ENCODE assay signal across 19 mouse cellular contexts in the genomic region with DNA sequence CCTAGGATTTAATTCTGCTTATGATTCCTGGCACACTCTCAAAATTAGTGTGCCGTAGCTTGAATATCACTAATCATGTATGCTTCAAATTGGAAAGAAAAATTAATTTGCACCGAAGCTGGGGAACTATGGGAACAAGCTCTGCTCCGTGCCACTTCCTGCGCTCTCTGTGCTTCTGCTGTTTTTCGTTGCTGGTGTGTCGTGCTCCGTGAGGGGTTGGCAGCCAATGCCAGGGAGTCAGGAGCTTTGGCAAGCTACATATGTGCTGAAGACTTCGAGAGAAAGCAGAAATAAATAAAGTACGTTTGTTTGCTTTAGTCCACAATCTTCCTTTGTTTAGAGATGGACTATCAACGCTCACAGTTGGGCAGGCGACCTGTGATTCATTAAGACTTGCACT.
DNase-seq lines count a peak whose midpoint lies in the region; ATAC-seq and TF ChIP-seq lines count a peak whose summit lies in the region.
"Had no signal": no experiment of that assay in that cellular context is flagged by ENCODE, and none has a peak within 500 bp of the region (broad histone marks: within the 10 kb centered on the region; RNA-seq: fewer than 3 reads in every experiment).

No protein-coding gene starts in this region.

- H3K27me3 ChIP-seq in forebrain, embryonic 16.5 days (replicated peaks; ENCODE audit: control insufficient read depth, insufficient read depth, low read length): no peaks in the 10 kb centered on the region
- H3K27me3 ChIP-seq in forebrain, embryonic 10.5 days (ENCODE audit: poor library complexity, severe bottlenecking): no peaks in the 10 kb centered on the region
- H3K27me3 ChIP-seq: heart, embryonic 13.5 days; limb, embryonic 13.5 days; liver, embryonic 13.5 days; stomach, embryonic 15.5 days had no signal

- peak; percentile 27; the same call in 1 of the 2 replicates for ATAC-seq in forebrain, embryonic 16.5 days

- no peaks in the 10 kb centered on the region for H3K36me3 ChIP-seq in forebrain, embryonic 16.5 days (ENCODE audit: control insufficient read depth, insufficient read depth)
- no peaks in the 10 kb centered on the region for H3K36me3 ChIP-seq in forebrain, embryonic 10.5 days (replicated peaks)
- H3K36me3 ChIP-seq: embryonic facial prominence, embryonic 10.5 days; heart, embryonic 13.5 days; limb, embryonic 13.5 days; liver, embryonic 13.5 days; stomach, embryonic 15.5 days had no signal

- WGBS in forebrain, embryonic 16.5 days: 60% methylated on average over 11 of the region's 11 CpGs
- WGBS in forebrain, embryonic 10.5 days: 90% methylated on average over 11 of the region's 11 CpGs

- H3K9me3 ChIP-seq in forebrain, embryonic 16.5 days (ENCODE audit: control insufficient read depth, low read length): no peaks in the 10 kb centered on the region
- no peaks in the 10 kb centered on the region for H3K9me3 ChIP-seq in forebrain, embryonic 10.5 days
- H3K9me3 ChIP-seq: embryonic facial prominence, embryonic 10.5 days; heart, embryonic 13.5 days; limb, embryonic 13.5 days; liver, embryonic 13.5 days; stomach, embryonic 15.5 days had no signal

- 0 out of 2 replicates have a peak overlapping the region, but pooled peaks have one; percentile 25 for H3K27ac ChIP-seq in forebrain, embryonic 16.5 days (ENCODE audit: low read length)
- H3K27ac ChIP-seq in forebrain, embryonic 10.5 days: no peak overlapping the region
- H3K27ac ChIP-seq: embryonic facial prominence, embryonic 10.5 days; heart, embryonic 13.5 days; limb, embryonic 13.5 days; liver, embryonic 13.5 days; stomach, embryonic 15.5 days had no signal

- TF ChIP-seq CTCF in brain, embryonic 14.5 days (IDR thresholded peaks at IDR 0.05; ENCODE audit: borderline replicate concordance, extremely low read depth, insufficient read depth, insufficient read length): no peak

- no peak for DNase-seq in forebrain, embryonic 10.5 days (ENCODE audit: extremely low spot score, low spot score)
- peak; percentile 8 for DNase-seq in layer of hippocampus, adult 11-12 months (ENCODE audit: low spot score)
- no peak for DNase-seq in layer of hippocampus, adult 9-10 months (ENCODE audit: low spot score)
- DNase-seq in brain, embryonic 14.5 days (ENCODE audit: low read depth): peak; percentile 67
- peak; percentile 67 to 79 for DNase-seq in cerebellum, postnatal 10 days
- DNase-seq in yolk sac, embryonic 10.5 days (ENCODE audit: low spot score): no peak
- DNase-seq in embryo, embryonic 10 days (ENCODE audit: low spot score): no peak
- DNase-seq: adrenal gland, adult 2 months; kidney, adult 9 months; kidney, postnatal 25 days; liver, embryonic 13.5 days; lung, embryonic 14.5 days; lung, postnatal 4 days; thymus, adult 18-20 months had no signal

- peaks cover 5% of the 10 kb centered on the region; the same call in 1 of the 2 replicates for H3K4me1 ChIP-seq in forebrain, embryonic 16.5 days (replicated peaks; ENCODE audit: control insufficient read depth, insufficient read depth, low read length)
- peaks cover 5% of the 10 kb centered on the region for H3K4me1 ChIP-seq in forebrain, embryonic 10.5 days
- H3K4me1 ChIP-seq: embryonic facial prominence, embryonic 10.5 days; heart, embryonic 13.5 days; limb, embryonic 13.5 days; liver, embryonic 13.5 days; stomach, embryonic 15.5 days had no signal

- no peak for TF ChIP-seq POLR2A in brain, embryonic 14.5 days (IDR thresholded peaks at IDR 0.05; ENCODE audit: borderline replicate concordance, extremely low read depth, insufficient read depth, insufficient read length, poor library complexity, severe bottlenecking)

- H3K4me2 ChIP-seq in forebrain, embryonic 16.5 days (ENCODE audit: low read length): no peak overlapping the region; the same call in 1 of the 2 replicates
- H3K4me2 ChIP-seq: heart, embryonic 13.5 days; limb, embryonic 13.5 days; liver, embryonic 13.5 days; lung, embryonic 14.5 days; stomach, embryonic 15.5 days had no signal

- no peak overlapping the region for H3K9ac ChIP-seq in forebrain, embryonic 16.5 days (replicated peaks; ENCODE audit: low read depth, low read length)
- H3K9ac ChIP-seq: heart, embryonic 13.5 days; limb, embryonic 13.5 days; liver, embryonic 13.5 days; lung, embryonic 14.5 days; stomach, embryonic 15.5 days had no signal

- no peak overlapping the region for H3K4me3 ChIP-seq in forebrain, embryonic 16.5 days (replicated peaks; ENCODE audit: low read length)
- H3K4me3 ChIP-seq in forebrain, embryonic 10.5 days: no peak overlapping the region
- H3K4me3 ChIP-seq: embryonic facial prominence, embryonic 10.5 days; heart, embryonic 13.5 days; limb, embryonic 13.5 days; liver, embryonic 13.5 days; stomach, embryonic 15.5 days had no signal

Comparison
In these comparisons a context has a peak if more than half of its experiments do, and no peak if none do; other contexts are left out.
1. DNase-seq: peak in layer of hippocampus, adult 11-12 months (single experiment), brain, embryonic 14.5 days (single experiment) and cerebellum, postnatal 10 days (2 of 2); none in forebrain, embryonic 10.5 days (single experiment), layer of hippocampus, adult 9-10 months (single experiment), yolk sac, embryonic 10.5 days (single experiment) and embryo, embryonic 10 days (single experiment).